Mouse (Mus musculus): ENCODE results near the gene Cit. TPM values are rescaled to one million over a fixed set of nuclear protein-coding genes. Genes with fewer than 3 reads are reported as not detected.

Gene Cit
- polyA plus RNA-seq, 1 experiment from 2014 or later = 5.4 TPM

DNA sequence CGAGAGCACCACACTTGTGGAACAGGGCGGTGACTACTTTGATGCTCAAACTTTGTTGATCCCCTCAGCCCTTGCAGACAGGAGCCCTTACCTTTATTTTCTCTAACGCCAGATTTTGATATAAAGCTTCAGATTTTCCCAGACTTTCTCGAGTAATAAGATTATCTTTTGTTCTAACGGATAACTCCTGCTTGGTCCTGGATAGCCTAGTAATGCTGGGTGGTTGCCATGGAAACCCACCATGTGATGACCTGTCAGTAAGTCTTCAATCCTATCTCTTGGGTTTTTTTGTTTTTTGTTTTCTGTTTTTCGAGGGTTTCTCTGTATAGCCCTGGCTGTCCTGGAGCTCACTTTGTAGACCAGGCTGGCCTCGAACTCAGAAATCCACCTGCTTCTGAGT is 197.2 kb downstream of the Cit start:
- H3K4me2 ChIP-seq (replicated peaks; ENCODE audit: low read depth) = no peak overlapping the region
- H3K9me3 ChIP-seq (ENCODE audit: control insufficient read depth, low read length) = no peaks in the 10 kb centered on the region
- no peaks in the 10 kb centered on the region for H3K4me1 ChIP-seq (replicated peaks; ENCODE audit: control insufficient read depth, insufficient read depth)
- H3K36me3 ChIP-seq (ENCODE audit: control insufficient read depth, insufficient read depth, low read length) = no peaks in the 10 kb centered on the region
- no peak for DNase-seq (ENCODE audit: low spot score)
- H3K27ac ChIP-seq (replicated peaks) = no peak overlapping the region
- ATAC-seq (ENCODE audit: low FRiP score, low TSS enrichment) = no peak
- H3K27me3 ChIP-seq (ENCODE audit: control insufficient read depth, insufficient read depth, low read length) = no peaks in the 10 kb centered on the region
- no peak overlapping the region for H3K9ac ChIP-seq (ENCODE audit: low read length)
- WGBS = 62% methylated on average over 7 of the region's 7 CpGs
- no peak for TF ChIP-seq EP300 (optimal IDR thresholded peaks at IDR 0.05)
- no peak for TF ChIP-seq CTCF (IDR thresholded peaks at IDR 0.05; ENCODE audit: low read depth)
- no peak overlapping the region for H3K4me3 ChIP-seq (ENCODE audit: low read depth, low read length)

DNA sequence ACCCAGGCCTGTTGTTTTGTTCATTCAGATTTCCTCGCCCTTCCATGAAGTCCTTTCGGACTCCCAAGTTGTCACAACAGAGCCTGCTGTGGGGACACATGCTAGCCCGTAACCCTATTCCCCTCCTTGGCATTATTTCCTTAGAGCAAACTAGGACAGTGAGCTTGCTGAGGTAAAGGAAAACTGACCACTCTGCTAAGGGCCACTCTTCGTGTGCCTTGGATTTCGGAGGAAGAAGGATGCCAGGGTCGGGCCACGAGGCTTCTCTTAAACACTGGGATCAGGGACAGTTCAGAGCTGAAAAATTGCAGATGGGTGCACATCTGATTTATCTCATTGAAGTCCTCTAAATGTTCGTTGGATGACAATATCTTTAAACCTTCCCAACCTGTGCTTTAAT is 200.5 kb downstream of the Cit start:
- TF ChIP-seq CTCF (IDR thresholded peaks at IDR 0.05; ENCODE audit: low read depth) = no peak
- no peak for TF ChIP-seq EP300 (optimal IDR thresholded peaks at IDR 0.05)
- no peaks in the 10 kb centered on the region for H3K4me1 ChIP-seq (replicated peaks; ENCODE audit: control insufficient read depth, insufficient read depth)
- no peak for ATAC-seq (ENCODE audit: low FRiP score, low TSS enrichment)
- WGBS = 79% methylated on average over 8 of the region's 8 CpGs
- no peak overlapping the region for H3K4me3 ChIP-seq (ENCODE audit: low read depth, low read length)
- no peak for DNase-seq (ENCODE audit: low spot score)
- H3K4me2 ChIP-seq (replicated peaks; ENCODE audit: low read depth) = no peak overlapping the region
- no peaks in the 10 kb centered on the region for H3K27me3 ChIP-seq (ENCODE audit: control insufficient read depth, insufficient read depth, low read length)
- no peaks in the 10 kb centered on the region for H3K36me3 ChIP-seq (ENCODE audit: control insufficient read depth, insufficient read depth, low read length)
- H3K9me3 ChIP-seq (ENCODE audit: control insufficient read depth, low read length) = no peaks in the 10 kb centered on the region
- H3K9ac ChIP-seq (ENCODE audit: low read length) = no peak overlapping the region
- no peak overlapping the region for H3K27ac ChIP-seq (replicated peaks)

DNA sequence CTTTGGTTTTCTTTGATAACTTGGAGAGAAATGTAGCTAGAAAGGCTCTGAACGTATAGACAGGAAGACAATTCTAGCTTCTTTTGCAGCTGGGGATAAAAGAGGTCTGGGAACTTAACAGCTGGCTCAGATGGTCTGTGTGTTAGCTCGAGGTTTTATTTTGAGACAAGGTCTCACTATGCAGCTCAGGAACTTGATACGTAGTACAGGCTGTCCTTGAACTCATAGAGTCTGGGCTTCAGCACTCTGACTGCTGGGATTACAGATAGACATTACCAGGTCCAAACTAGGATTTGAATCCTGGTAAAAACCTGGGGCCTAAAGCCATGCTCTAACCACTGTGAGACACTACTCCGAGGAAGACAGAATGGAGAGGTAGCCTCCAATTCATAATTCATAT is 201.2 kb downstream of the Cit start:
- Histone ChIP-seq H3K9me3 (ENCODE audit: control insufficient read depth, low read length) (no peaks in the 10 kb centered on the region), H3K27ac (replicated peaks) (no peak overlapping the region), H3K36me3 (ENCODE audit: control insufficient read depth, insufficient read depth, low read length) (no peaks in the 10 kb centered on the region), H3K4me3 (ENCODE audit: low read depth, low read length) (no peak overlapping the region), H3K4me1 (replicated peaks; ENCODE audit: control insufficient read depth, insufficient read depth) (no peaks in the 10 kb centered on the region), H3K9ac (ENCODE audit: low read length) (no peak overlapping the region), H3K27me3 (ENCODE audit: control insufficient read depth, insufficient read depth, low read length) (no peaks in the 10 kb centered on the region), H3K4me2 (replicated peaks; ENCODE audit: low read depth) (no peak overlapping the region)
- ATAC-seq (ENCODE audit: low FRiP score, low TSS enrichment) (no peak), DNase-seq (ENCODE audit: low spot score) (no peak)
- no peak for TF ChIP-seq EP300 (optimal IDR thresholded peaks at IDR 0.05)
- WGBS = 68% methylated on average over 4 of the region's 4 CpGs

DNA sequence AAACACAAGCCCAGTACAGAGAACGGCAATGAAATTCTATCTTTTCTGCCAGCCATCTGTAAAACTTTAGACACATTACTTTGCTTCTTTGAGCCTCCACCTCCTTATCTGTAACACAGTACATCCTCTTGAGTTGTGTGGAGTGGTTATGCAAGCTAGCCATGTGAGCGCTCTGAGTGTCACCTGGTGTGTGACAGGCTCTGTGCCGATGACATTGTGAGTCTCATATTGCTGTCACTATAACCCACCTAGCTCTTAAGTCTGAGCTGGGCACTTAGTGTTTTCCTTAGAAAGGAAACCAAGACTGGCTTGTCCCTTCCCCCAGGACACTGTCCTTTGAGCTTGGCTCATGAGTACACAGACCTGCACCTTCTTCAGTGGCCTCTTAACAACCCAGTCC is 203.2 kb downstream of the Cit start:
- H3K4me1 ChIP-seq (replicated peaks; ENCODE audit: control insufficient read depth, insufficient read depth) = no peaks in the 10 kb centered on the region
- no peak for DNase-seq (ENCODE audit: low spot score)
- no peaks in the 10 kb centered on the region for H3K36me3 ChIP-seq (ENCODE audit: control insufficient read depth, insufficient read depth, low read length)
- WGBS = 90% methylated on average over 3 of the region's 3 CpGs
- H3K4me2 ChIP-seq (replicated peaks; ENCODE audit: low read depth) = no peak overlapping the region
- H3K27me3 ChIP-seq (ENCODE audit: control insufficient read depth, insufficient read depth, low read length) = no peaks in the 10 kb centered on the region
- no peak for ATAC-seq (ENCODE audit: low FRiP score, low TSS enrichment)
- TF ChIP-seq CTCF (IDR thresholded peaks at IDR 0.05; ENCODE audit: low read depth) = no peak
- TF ChIP-seq EP300 (optimal IDR thresholded peaks at IDR 0.05) = no peak
- H3K4me3 ChIP-seq (ENCODE audit: low read depth, low read length) = no peak overlapping the region
- no peak overlapping the region for H3K9ac ChIP-seq (ENCODE audit: low read length)
- no peak overlapping the region for H3K27ac ChIP-seq (replicated peaks)
- no peaks in the 10 kb centered on the region for H3K9me3 ChIP-seq (ENCODE audit: control insufficient read depth, low read length)

DNA sequence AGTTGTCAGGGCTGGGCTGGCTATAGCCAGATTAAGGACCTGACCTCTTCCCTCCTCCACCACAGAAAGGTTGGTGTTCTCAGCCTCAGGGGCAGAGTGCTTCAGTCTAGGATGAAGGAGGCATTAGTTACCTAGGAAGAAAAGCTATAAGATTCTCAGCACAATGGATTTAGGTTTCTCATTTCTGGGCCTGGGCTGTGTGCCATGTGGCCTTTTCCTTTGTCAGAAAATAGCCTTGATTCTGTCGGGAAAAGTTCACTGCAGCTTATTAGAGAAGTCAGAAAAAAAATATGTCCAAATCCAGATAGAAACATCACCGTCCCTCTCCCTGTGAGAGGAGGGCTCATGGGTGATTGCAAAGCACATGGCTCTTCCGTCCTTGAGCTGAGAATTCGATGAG is 204.7 kb downstream of the Cit start:
- ATAC-seq (ENCODE audit: low FRiP score, low TSS enrichment) = no peak

DNA sequence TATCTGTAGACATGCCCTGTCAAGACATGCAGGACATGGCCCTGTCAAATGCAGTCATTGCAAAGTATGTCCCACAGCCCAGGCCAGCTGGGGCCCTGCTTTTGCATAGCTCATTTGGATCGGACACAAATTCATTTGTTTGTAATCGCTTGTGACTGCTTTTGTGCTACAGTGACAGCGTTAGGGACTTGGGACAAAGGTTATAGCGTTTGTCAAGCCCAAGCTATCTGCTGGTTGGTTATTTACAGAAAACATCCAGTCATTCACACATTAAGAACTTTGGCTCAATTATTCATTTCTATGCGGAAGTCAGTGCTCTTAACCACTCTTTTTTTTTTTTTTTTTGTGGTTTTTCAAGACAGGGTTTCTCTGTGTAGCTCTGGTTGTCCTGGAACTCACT is 207.1 kb downstream of the Cit start:
- Histone ChIP-seq H3K4me3 (ENCODE audit: low read depth, low read length) (no peak overlapping the region), H3K4me2 (replicated peaks; ENCODE audit: low read depth) (no peak overlapping the region), H3K36me3 (ENCODE audit: control insufficient read depth, insufficient read depth, low read length) (no peaks in the 10 kb centered on the region), H3K9me3 (ENCODE audit: control insufficient read depth, low read length) (no peaks in the 10 kb centered on the region), H3K9ac (ENCODE audit: low read length) (no peak overlapping the region), H3K27me3 (ENCODE audit: control insufficient read depth, insufficient read depth, low read length) (no peaks in the 10 kb centered on the region), H3K4me1 (replicated peaks; ENCODE audit: control insufficient read depth, insufficient read depth) (no peaks in the 10 kb centered on the region), H3K27ac (replicated peaks) (no peak overlapping the region)
- DNase-seq (ENCODE audit: low spot score) (no peak), ATAC-seq (ENCODE audit: low FRiP score, low TSS enrichment) (no peak)
- TF ChIP-seq CTCF (IDR thresholded peaks at IDR 0.05; ENCODE audit: low read depth) = no peak
- TF ChIP-seq EP300 (optimal IDR thresholded peaks at IDR 0.05) = no peak
- WGBS = 74% methylated on average over 5 of the region's 5 CpGs

More for the DNA sequence above, 204.7 kb downstream of the Cit start:
- Histone ChIP-seq H3K9ac (ENCODE audit: low read length) (no peak overlapping the region), H3K27ac (replicated peaks) (no peak overlapping the region), H3K9me3 (ENCODE audit: control insufficient read depth, low read length) (no peaks in the 10 kb centered on the region), H3K27me3 (ENCODE audit: control insufficient read depth, insufficient read depth, low read length) (no peaks in the 10 kb centered on the region), H3K4me3 (ENCODE audit: low read depth, low read length) (no peak overlapping the region), H3K4me2 (replicated peaks; ENCODE audit: low read depth) (no peak overlapping the region), H3K4me1 (replicated peaks; ENCODE audit: control insufficient read depth, insufficient read depth) (no peaks in the 10 kb centered on the region), H3K36me3 (ENCODE audit: control insufficient read depth, insufficient read depth, low read length) (no peaks in the 10 kb centered on the region)
- DNase-seq (ENCODE audit: low spot score) = no peak
- 67% methylated on average over 4 of the region's 4 CpGs for WGBS
- no peak for TF ChIP-seq EP300 (optimal IDR thresholded peaks at IDR 0.05)
- TF ChIP-seq CTCF (IDR thresholded peaks at IDR 0.05; ENCODE audit: low read depth) = no peak
